Mouse (Mus musculus): ENCODE results near the gene Zer1. TPM values are rescaled to one million over a fixed set of nuclear protein-coding genes. Genes with fewer than 3 reads are reported as not detected.

Gene Zer1
- polyA plus RNA-seq, 1 experiment from 2014 or later, result 13.5 TPM

Other genes with a start within 250 kb of the Zer1 start
- 79.8 and 85.3 TPM in 2 replicates for gene Odf2, start 235.4 kb downstream of the Zer1 start, polyA plus RNA-seq (2015; fragmentation: Nextera tagmentation; extraction: Ambion mirVana)
- 70.1 and 76.8 TPM in 2 replicates for gene Gle1, start 189.2 kb downstream of the Zer1 start, polyA plus RNA-seq (2015; fragmentation: Nextera tagmentation; extraction: Ambion mirVana)
- 74.3 and 78.3 TPM in 2 replicates for gene Sptan1, start 159.0 kb downstream of the Zer1 start, polyA plus RNA-seq (2015; fragmentation: Nextera tagmentation; extraction: Ambion mirVana)
- 46.5 and 46.9 TPM in 2 replicates for gene Wdr34, start 75.7 kb downstream of the Zer1 start, polyA plus RNA-seq (2015; fragmentation: Nextera tagmentation; extraction: Ambion mirVana)
- 538 and 545 TPM in 2 replicates for gene Set, start 67.2 kb downstream of the Zer1 start, polyA plus RNA-seq (2015; fragmentation: Nextera tagmentation; extraction: Ambion mirVana)
- gene Pkn3, start 46.9 kb downstream of the Zer1 start, polyA plus RNA-seq (2015; fragmentation: Nextera tagmentation; extraction: Ambion mirVana), result 7.6 and 11.4 TPM in 2 replicates
- gene Zdhhc12, start 30.9 kb downstream of the Zer1 start, polyA plus RNA-seq (2015; fragmentation: Nextera tagmentation; extraction: Ambion mirVana), result 24.0 and 25.3 TPM in 2 replicates
- gene Tbc1d13, start 9.2 kb upstream of the Zer1 start, polyA plus RNA-seq (2015; fragmentation: Nextera tagmentation; extraction: Ambion mirVana), result 11.1 and 13.7 TPM in 2 replicates
- gene Endog, start 46.9 kb upstream of the Zer1 start, polyA plus RNA-seq (2015; fragmentation: Nextera tagmentation; extraction: Ambion mirVana), result 12.4 and 15.2 TPM in 2 replicates
- 80.6 and 81.9 TPM in 2 replicates for gene Spout1, start 53.9 kb upstream of the Zer1 start, polyA plus RNA-seq (2015; fragmentation: Nextera tagmentation; extraction: Ambion mirVana)
- 9.4 and 10.0 TPM in 2 replicates for gene Kyat1, start 81.3 kb upstream of the Zer1 start, polyA plus RNA-seq (2015; fragmentation: Nextera tagmentation; extraction: Ambion mirVana)
- gene Lrrc8a, start 113.1 kb upstream of the Zer1 start, polyA plus RNA-seq (2015; fragmentation: Nextera tagmentation; extraction: Ambion mirVana), result 43.6 and 45.9 TPM in 2 replicates
- gene Gm28035, start 116.0 kb upstream of the Zer1 start, polyA plus RNA-seq (2015; fragmentation: Nextera tagmentation; extraction: Ambion mirVana), result 0.06 and 0.11 TPM in 2 replicates
- gene Phyhd1, start 141.6 kb upstream of the Zer1 start, polyA plus RNA-seq (2015; fragmentation: Nextera tagmentation; extraction: Ambion mirVana), result 3.7 and 4.7 TPM in 2 replicates
- not detected in 2 replicates for gene Gm28038, start 156.5 kb upstream of the Zer1 start, polyA plus RNA-seq (2015; fragmentation: Nextera tagmentation; extraction: Ambion mirVana)
- 29.0 and 30.5 TPM in 2 replicates for gene Dolk, start 161.7 kb upstream of the Zer1 start, polyA plus RNA-seq (2015; fragmentation: Nextera tagmentation; extraction: Ambion mirVana)
- 36.5 and 40.7 TPM in 2 replicates for gene Nup188, start 161.8 kb upstream of the Zer1 start, polyA plus RNA-seq (2015; fragmentation: Nextera tagmentation; extraction: Ambion mirVana)
- 84.8 and 85.8 TPM in 2 replicates for gene Sh3glb2, start 234.8 kb upstream of the Zer1 start, polyA plus RNA-seq (2015; fragmentation: Nextera tagmentation; extraction: Ambion mirVana)
- 23.9 and 27.7 TPM in 2 replicates for gene Miga2, start 239.6 kb upstream of the Zer1 start, polyA plus RNA-seq (2015; fragmentation: Nextera tagmentation; extraction: Ambion mirVana)

Measured in embryonic facial prominence, embryonic 13.5 days (tissue).